In the genomic region with DNA sequence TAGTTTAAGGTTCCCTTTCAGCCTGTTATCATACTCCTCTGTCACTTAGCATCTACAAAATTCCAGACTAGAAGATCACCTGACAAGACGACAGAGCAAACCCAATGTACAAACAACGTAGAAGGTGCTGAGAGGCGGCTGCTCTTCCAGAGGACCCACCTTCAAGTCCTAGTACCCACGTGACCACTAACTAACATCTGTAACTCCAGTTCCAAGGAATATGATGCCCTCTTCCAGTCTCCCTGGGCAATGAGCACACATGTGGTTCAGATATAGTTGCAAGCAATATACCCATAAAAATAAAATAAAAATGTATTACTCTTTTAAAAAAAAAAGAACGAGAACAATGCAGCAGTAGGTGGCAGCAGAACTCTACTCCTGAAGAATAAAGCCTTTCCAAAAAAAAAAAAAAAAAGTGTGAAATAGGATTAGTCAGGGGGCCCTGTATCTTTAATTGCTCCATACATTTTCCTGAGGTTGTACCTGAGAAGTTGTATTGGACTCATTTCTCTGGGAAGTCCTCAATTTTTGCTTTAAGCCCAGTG, we compare ENCODE assay signal across 1 mouse cellular context.
TF ChIP-seq lines count a peak whose summit lies in the region.

No protein-coding gene starts in this region.

TF ChIP-seq in CH12.LX, 34 proteins besides CTCF, POLR2A, EP300 and RAD21:
- TF ChIP-seq KAT2A (IDR thresholded peaks at IDR 0.05; ENCODE audit: insufficient replicate concordance, low read length) (no peak), JUN (IDR thresholded peaks at IDR 0.05; ENCODE audit: insufficient read depth, low read depth, low read length) (no peak), SMC3 (IDR thresholded peaks at IDR 0.05; ENCODE audit: low read depth, low read length) (peak; percentile 53), ZNF384 (IDR thresholded peaks at IDR 0.05; ENCODE audit: low read depth, low read length) (peak; percentile 99), ZC3H11A (IDR thresholded peaks at IDR 0.05; ENCODE audit: low read depth, low read length) (peak; percentile 39)
